Mouse (Mus musculus) adrenal gland, postnatal 25 days (tissue): ENCODE measurements around the gene Hs2st1. TPM values are rescaled to one million over a fixed set of nuclear protein-coding genes. Genes with fewer than 3 reads are reported as not detected.
A peak's percentile ranks its signal among the peaks of the same experiment; 100 is the strongest.

ENCODE experiments used
- DNase-seq: peaks from one replicate; pipeline ENCODE4 v3.0.0; 2021; ENCODE audit warnings: mixed read lengths
- total RNA-seq: library from RNA; stranded (reverse); gene quantifications from 2 replicates; pipeline ENCODE4 v1.2.3, GENCODE M21; 2021

Gene Hs2st1
- total RNA-seq, 1 experiment from 2014 or later = 19.5 TPM

DNA sequence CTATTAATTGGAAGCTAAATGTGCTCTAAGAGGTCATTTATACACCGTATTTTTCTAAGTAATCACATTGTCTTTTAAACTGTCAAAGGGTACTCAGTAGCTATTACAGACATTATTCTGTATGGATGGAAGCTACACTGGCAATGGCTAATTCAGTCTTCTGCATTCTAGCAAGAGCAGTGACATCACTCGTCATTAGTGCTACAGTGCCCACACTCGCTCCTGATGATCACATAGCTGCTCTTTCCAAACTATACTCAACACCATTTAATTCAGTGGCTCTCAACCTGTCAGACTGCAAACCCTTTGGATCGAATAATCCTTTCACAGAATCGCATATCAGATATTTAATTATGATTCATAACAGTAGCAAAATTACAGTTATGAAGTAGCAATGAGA lies 19.3 kb downstream of the Hs2st1 start:
- DNase-seq = no peak

DNA sequence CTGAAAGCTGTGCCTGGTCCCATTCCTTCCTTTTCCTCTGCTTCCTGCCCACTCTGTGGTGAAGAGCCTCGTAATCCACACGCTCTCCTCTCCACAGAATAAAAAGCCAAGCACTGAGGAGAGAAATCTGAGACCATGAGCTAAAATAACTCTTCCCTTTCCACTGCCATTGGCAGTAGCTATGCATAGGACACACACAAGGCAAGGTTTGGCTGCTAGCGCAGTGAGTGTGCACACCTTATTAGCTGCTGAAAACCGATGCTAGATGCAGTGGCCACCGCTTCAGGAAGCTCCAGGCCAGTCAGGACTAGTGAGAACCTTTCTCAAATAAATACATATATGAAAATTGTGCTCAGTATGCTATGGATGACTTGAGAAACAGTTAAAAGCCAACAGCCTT lies 19.9 kb downstream of the Hs2st1 start:
- DNase-seq = no peak

GRCm38 (mm10) chr3:144548186-144548845 lies 21.7 kb downstream of the Hs2st1 start:
- DNase-seq = no peak

DNA sequence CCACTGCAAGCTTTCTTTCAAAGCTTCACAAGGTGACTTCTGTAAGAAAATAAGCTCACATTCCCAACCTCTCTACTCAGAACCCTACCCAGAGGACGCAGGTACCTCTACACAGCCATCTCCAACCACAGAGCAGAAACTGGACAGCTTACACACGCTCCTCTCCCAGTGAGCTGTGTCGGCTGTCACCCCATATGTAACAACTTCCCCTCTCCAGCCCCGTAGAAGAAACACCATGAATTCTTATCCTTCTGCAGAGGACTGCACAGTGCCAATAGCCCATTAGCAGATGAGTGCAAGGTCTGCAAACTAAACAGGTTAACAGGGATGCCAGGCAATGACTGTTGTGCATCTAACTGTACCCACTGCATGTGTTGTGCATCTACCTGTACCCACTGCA lies 23.5 kb downstream of the Hs2st1 start:
- DNase-seq = no peak

GRCm38 (mm10) chr3:144545832-144546231 lies 24.1 kb downstream of the Hs2st1 start:
- no peak for DNase-seq

DNA sequence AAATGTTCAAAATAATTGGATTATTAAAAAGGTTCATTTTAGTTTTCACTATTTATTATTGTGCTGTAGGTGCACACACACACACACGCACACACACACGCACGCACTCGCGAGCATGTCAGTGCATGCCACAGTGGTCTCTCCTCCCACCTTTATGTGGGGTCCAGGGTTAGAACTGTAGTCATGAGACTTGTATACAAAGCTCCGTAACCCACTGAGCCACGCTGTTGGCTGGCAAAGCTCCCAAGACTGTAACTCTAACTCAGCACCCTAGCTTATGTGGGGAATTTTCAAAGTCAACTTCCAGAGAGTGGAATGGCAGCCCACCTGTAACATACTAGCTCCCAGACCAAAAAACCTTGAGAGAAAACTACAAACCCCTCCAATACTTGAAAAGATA lies 24.8 kb downstream of the Hs2st1 start:
- DNase-seq = no peak

DNA sequence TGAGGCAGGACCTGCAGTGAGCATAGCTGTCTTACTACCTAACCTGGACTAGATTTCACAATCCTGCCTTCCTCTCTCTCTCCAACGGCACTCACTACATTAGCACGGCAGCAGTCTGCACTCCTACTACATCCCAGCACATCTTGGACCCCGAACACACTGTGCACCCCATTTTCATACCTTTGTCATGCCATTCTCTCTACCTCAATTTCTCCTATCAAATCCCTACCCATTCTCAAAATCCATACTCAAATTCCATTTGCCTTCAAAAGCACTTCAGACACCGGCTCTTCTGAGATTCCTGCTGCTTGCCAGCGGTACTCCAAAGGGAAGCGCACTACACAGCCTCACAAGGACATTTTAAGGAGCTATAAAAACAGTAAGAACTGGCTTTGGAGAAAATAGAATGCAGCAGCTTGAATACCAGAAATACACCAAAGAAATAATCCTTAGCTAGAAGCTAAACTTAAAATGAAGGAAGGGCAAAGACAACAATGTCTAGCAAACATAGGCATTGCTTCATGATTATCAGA lies 28.0 kb downstream of the Hs2st1 start:
- no peak for DNase-seq

GRCm38 (mm10) chr3:144540805-144541204 lies 29.2 kb downstream of the Hs2st1 start:
- no peak for DNase-seq

GRCm38 (mm10) chr3:144539051-144539450 lies 30.9 kb downstream of the Hs2st1 start:
- DNase-seq = no peak

GRCm38 (mm10) chr3:144537078-144537855 lies 32.7 kb downstream of the Hs2st1 start:
- DNase-seq = no peak

GRCm38 (mm10) chr3:144535056-144535455 lies 34.9 kb downstream of the Hs2st1 start:
- DNase-seq = no peak

- no peak for DNase-seq
These were observed 39.0 kb downstream of the Hs2st1 start for GRCm38 (mm10) chr3:144531023-144531422.

GRCm38 (mm10) chr3:144527918-144528317 lies 42.1 kb downstream of the Hs2st1 start:
- DNase-seq = no peak

DNA sequence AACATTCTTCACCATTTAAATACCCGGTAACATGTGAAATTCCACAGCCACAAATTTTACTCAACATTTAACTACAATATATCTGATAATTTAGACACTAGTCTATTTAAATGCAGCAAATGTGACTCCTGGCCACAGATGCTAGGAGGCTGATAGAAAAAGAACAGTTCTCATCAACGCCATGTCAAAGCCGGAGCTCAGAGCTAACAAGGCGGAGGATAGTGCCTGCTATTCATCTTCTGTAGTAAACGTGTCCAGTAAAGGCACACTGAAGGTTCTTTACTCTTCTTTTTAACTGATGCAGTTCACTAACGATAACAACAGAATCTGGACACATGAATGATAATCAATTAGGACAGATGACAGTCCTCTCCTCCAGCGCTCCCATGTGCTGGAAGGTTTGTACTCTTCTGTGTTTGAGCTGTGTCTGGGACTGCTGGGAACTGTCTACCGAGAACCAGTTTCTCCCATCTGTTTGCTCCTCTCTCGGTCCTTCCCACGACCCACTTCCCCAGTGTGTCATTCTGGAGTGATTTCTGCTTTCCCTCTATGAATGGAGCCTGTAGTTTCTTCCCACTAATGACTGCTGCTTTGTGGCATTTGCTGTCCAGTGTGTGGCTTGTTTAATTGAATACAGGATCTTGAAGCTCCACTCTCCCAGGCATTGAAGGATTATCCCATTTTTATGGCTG lies 50.3 kb downstream of the Hs2st1 start:
- DNase-seq = no peak

DNA sequence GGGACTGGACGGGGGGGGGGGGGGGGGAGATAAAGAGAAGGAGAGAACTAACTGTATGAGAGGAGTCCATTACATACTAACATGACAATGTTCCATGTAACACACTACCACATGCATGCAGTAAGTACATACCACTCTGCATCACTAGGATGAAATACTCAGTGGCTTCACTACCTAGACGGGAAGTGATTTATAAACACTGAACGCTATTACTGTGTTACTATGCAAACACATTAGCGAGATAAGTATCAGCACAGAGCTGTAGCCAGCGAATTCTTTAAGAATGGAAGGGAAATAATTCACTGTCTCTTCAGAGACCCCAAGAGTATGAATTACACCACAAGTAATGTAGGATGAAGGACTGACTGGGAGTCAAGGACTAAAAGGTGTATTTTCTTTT lies 51.1 kb downstream of the Hs2st1 start:
- no peak for DNase-seq

DNA sequence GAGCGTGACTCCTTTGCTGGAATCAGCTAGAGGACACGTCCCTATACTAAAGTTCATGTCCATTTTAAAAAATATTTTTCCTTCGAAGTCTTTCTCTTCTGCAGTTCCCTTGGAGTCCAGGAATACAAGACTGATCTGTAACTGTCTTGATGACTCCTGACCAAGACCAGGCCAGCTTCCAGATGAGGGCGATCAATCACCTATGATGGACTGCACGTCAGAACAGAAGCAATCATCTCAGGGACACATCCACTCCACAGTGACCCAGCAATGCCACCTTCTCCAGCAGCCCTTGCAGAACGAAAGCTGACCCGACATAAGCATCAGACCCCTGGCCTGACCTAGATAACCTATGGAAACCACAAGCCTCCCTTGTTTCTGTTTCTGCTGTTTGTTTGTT lies 54.7 kb downstream of the Hs2st1 start:
- peak; percentile 12 for DNase-seq

DNA sequence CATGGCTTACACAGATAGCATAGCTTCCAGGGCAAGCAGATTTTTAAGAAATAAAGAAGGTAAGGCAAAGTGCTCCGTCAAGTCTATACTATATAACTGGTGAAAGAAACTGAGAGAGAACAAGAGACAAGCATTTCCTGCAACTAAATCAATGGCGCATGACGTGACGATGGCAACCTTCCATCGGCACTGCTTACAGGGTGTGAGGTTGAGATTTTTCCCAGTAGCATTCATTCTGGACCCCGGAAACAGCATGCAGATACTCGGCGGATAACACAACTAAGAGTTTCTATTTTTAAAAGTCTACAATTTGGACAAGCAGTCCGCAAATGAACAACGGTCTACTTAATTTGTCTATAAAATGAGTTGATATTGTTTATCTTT lies 55.9 kb downstream of the Hs2st1 start:
- DNase-seq = no peak

- no peak for DNase-seq
These were observed 56.5 kb downstream of the Hs2st1 start for GRCm38 (mm10) chr3:144513169-144514121.

- no peak for DNase-seq
These were observed 59.3 kb downstream of the Hs2st1 start for GRCm38 (mm10) chr3:144510724-144511123.

- DNase-seq = no peak
These were observed 61.6 kb downstream of the Hs2st1 start for GRCm38 (mm10) chr3:144508342-144508741.

GRCm38 (mm10) chr3:144507885-144508284 lies 62.1 kb downstream of the Hs2st1 start:
- no peak for DNase-seq

DNA sequence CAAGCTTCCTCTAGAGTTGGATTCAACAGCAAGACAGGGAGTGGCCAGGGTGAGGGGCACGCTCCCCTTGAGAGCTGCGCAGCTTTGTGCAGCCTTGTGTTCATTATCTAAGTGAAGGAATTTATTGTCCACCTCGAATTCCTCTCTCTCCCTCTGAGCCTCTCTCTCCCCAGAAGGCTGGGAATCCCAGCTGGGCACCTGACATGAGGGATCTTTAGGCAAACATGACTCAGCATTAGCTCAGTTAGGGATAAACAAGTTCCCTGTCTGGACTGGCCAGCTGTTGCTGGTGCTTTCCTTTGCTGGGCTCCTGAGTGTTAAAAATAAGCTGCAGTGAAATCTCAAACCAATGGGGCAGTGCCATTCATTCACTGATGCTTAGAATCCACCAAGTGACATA lies 63.8 kb downstream of the Hs2st1 start:
- DNase-seq = peak; percentile 12
